Mouse (Mus musculus) forebrain, embryonic 15.5 days (tissue): ENCODE results near the gene Ehd1. TPM values are rescaled to one million over a fixed set of nuclear protein-coding genes. Genes with fewer than 3 reads are reported as not detected.

Experiments
- ATAC-seq: fragments of 200-750 bp; cut with Nextera tagmentation; replicated peaks from 2 replicates; pipeline ENCODE4 v1.8.0; 2017; ENCODE audit warnings: mild to moderate bottlenecking, moderate TSS enrichment, moderate library complexity
- H3K27ac ChIP-seq: fragments of 300-500 bp; sonication (generic); replicated peaks from 2 replicates; pipeline ENCODE4 v1.5.1; 2015; ENCODE audit warnings: mild to moderate bottlenecking, inconsistent platforms
- H3K27me3 ChIP-seq: fragments of 300-500 bp; sonication (generic); 2 replicates; pipeline ENCODE4 v1.6.1; 2015; ENCODE audit warnings: inconsistent platforms
- H3K36me3 ChIP-seq: fragments of 300-500 bp; sonication (generic); 2 replicates; pipeline ENCODE4 v1.6.1; 2015; ENCODE audit warnings: mild to moderate bottlenecking, inconsistent platforms
- H3K4me1 ChIP-seq: fragments of 300-500 bp; sonication (generic); 2 replicates; pipeline ENCODE4 v1.6.1; 2015; ENCODE audit warnings: inconsistent platforms
- H3K4me2 ChIP-seq: fragments of 300-500 bp; sonication (generic); replicated peaks from 2 replicates; pipeline ENCODE4 v1.6.1; 2015; ENCODE audit warnings: mild to moderate bottlenecking, inconsistent platforms
- H3K4me3 ChIP-seq: fragments of 300-500 bp; sonication (generic); 2 replicates; pipeline ENCODE4 v1.5.1; 2015; ENCODE audit warnings: mild to moderate bottlenecking, inconsistent platforms
- H3K9ac ChIP-seq: fragments of 300-500 bp; sonication (generic); replicated peaks from 2 replicates; pipeline ENCODE4 v1.6.1; 2015; ENCODE audit warnings: mild to moderate bottlenecking, inconsistent platforms
- H3K9me3 ChIP-seq: fragments of 300-500 bp; sonication (generic); 2 replicates; pipeline ENCODE4 v1.6.1; 2016; ENCODE audit warnings: inconsistent platforms
- WGBS: fragments of 180-500 bp; shearing (Covaris S2); methylation state at CpG from one replicate; pipeline ENCODE4 v1.1.7; 2015; ENCODE audit warnings: mixed read lengths; 5-methylcytosine and 5-hydroxymethylcytosine counted together
- polyA plus RNA-seq: library from polyadenylated mRNA; unstranded; fragments of >200 nt; fragmentation: Nextera tagmentation; extraction: Ambion mirVana; gene quantifications from 2 replicates; pipeline ENCODE4 v1.2.1, GENCODE M21; 2015

Gene Ehd1
- polyA plus RNA-seq, 1 experiment from 2014 or later: 88.1 TPM

DNA sequence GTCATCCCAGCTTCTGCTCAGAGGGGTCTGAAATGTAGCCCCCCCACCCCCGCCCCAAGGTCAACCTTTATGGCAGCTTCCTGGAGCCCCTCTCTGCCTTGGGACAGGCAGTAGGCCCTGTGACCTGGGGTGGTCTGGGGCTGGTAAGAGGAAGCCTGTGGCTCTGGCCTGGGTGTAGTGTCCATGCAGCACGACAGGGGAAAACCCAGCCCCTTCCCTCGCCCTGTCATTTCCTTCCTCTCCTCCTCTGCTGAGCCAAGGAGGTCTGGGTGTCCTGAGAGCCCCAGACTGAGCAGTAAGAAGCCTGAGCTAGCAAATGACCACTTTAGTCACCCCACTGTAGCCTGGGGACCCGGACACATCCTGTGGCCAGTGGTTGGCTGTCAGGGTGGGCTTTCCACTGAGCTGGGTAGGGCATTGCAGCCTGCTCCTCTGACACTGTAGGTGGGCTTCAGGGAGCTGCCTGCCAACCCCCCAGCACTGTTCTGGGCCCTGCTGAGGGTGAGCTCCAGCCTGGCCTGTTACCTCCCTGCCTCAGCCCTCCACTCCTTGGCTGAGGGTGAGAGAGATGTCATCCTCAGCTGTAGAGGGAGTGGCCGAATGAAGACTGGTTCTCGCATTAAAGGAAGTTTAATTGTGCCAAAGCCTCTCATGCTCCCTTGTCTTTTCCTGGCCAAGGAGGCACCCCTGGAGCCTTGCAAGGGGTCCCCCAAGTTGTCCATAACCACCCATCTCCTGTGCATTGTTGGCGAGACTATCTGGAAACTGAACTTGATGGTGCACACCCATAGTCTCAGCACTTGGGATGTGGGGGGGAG lies 23.1 kb downstream of the Ehd1 start:
- H3K36me3 ChIP-seq: peaks cover 43% of the 10 kb centered on the region
- no peak for ATAC-seq

DNA sequence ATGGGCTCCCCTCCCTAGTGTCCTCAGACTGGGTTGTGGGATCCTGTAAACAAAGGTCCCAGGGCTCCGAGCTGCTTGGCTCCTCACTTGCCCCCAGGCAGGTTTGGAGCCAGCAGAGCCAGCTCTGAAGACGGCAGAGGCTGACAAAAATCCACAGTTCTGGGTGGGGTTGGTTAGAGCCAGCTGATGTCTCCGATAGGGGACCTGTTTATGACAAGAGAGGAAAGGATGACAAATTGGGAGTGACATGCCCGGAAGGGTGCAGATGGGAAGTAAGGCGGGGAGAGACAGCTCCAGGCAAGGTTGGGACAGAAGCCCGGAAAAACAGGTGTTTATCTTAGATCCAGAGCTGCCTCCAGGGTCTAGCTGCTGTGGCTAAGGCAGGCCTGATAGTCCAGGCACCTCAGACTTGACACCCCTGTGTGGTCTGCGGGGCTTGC lies 23.9 kb downstream of the Ehd1 start:
- Histone ChIP-seq H3K27ac (no peak overlapping the region), H3K4me3 (no peak overlapping the region), H3K36me3 (peaks cover 36% of the 10 kb centered on the region), H3K27me3 (no peaks in the 10 kb centered on the region), H3K4me1 (no peaks in the 10 kb centered on the region), H3K4me2 (no peak overlapping the region), H3K9me3 (no peaks in the 10 kb centered on the region), H3K9ac (no peak overlapping the region)
- 75% methylated on average over 7 of the region's 7 CpGs for WGBS
- no peak for ATAC-seq

More for the DNA sequence above, 23.1 kb downstream of the Ehd1 start:
- H3K27me3 ChIP-seq: no peaks in the 10 kb centered on the region
- H3K27ac ChIP-seq: no peak overlapping the region
- H3K4me2 ChIP-seq: no peak overlapping the region
- no peaks in the 10 kb centered on the region for H3K9me3 ChIP-seq
- H3K4me1 ChIP-seq: no peaks in the 10 kb centered on the region
- H3K4me3 ChIP-seq: no peak overlapping the region
- no peak overlapping the region for H3K9ac ChIP-seq
- WGBS: 91% methylated on average over 7 of the region's 7 CpGs

DNA sequence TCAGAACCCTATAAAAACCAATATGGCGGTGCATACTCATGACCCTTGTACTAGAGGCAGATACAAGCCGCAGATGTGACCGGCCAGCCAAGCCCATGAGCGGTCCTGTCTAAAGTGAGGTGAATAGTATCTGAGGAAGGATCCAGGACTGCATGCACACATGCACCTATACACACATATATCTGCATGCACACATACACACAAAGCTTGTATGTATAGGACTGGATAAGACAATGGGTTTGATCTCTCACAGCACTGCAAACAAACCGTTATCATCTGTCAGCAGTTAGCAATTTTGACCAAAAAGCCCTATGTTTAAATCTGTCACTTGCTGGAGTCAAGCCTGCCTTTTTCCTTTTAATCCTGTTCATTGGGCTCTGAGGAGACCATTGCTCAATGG lies 25.6 kb downstream of the Ehd1 start:
- no peak overlapping the region for H3K4me3 ChIP-seq
- peaks cover 11% of the 10 kb centered on the region for H3K4me1 ChIP-seq
- no peaks in the 10 kb centered on the region for H3K27me3 ChIP-seq
- no peaks in the 10 kb centered on the region for H3K9me3 ChIP-seq
- H3K9ac ChIP-seq: no peak overlapping the region
- no peak for ATAC-seq
- WGBS: 89% methylated on average over 5 of the region's 5 CpGs
- H3K36me3 ChIP-seq: peaks cover 30% of the 10 kb centered on the region
- H3K4me2 ChIP-seq: no peak overlapping the region
- H3K27ac ChIP-seq: no peak overlapping the region

DNA sequence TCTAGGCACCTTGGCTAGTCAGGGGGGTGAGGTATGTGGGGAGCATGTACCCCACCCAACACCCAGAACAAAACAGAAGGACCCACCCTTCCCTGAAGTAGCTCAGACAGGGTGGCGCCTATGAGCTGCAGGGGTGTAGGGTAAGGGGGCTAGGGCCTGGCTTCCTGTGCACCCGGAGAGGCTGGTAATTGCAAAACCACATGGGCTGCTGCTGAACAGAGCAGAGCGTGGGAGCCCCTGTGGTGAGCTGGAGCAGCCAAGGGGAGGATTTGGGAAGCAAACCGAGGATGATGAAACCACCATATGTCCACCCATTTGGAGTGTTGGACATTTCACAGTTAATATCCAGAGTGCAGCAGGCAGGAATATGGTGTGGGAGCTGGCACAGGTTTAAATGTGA lies 26.0 kb downstream of the Ehd1 start:
- Histone ChIP-seq H3K4me1 (peaks cover 11% of the 10 kb centered on the region), H3K36me3 (peaks cover 26% of the 10 kb centered on the region), H3K9me3 (no peaks in the 10 kb centered on the region), H3K4me2 (no peak overlapping the region), H3K4me3 (no peak overlapping the region), H3K27me3 (no peaks in the 10 kb centered on the region), H3K9ac (no peak overlapping the region), H3K27ac (no peak overlapping the region)
- WGBS: 42% methylated on average over 4 of the region's 4 CpGs
- ATAC-seq: no peak

DNA sequence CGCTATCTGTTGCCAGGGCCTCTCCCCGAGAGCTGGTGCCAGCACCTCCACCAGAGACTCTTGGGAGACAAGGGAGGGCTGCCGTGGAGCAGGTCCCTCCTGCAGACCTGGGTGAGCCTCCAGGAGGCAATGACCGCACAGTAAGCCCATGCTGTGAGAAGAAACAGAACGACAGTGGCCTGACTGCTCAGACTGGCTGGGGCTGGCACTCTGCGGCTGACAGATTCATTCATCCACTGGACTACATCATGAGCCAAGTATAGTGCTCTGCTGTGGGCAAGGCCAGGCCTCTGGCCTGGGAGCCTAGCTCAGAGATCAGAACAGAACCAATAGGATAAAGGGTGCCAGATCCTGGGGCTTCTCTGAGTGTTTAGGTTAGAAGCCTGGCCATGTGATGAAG lies 27.3 kb downstream of the Ehd1 start:
- Histone ChIP-seq H3K4me3 (no peak overlapping the region), H3K27me3 (no peaks in the 10 kb centered on the region), H3K9me3 (no peaks in the 10 kb centered on the region), H3K36me3 (peaks cover 14% of the 10 kb centered on the region), H3K4me2 (no peak overlapping the region), H3K4me1 (peaks cover 11% of the 10 kb centered on the region), H3K9ac (no peak overlapping the region), H3K27ac (no peak overlapping the region)
- no peak for ATAC-seq
- WGBS: 82% methylated on average over 6 of the region's 6 CpGs

DNA sequence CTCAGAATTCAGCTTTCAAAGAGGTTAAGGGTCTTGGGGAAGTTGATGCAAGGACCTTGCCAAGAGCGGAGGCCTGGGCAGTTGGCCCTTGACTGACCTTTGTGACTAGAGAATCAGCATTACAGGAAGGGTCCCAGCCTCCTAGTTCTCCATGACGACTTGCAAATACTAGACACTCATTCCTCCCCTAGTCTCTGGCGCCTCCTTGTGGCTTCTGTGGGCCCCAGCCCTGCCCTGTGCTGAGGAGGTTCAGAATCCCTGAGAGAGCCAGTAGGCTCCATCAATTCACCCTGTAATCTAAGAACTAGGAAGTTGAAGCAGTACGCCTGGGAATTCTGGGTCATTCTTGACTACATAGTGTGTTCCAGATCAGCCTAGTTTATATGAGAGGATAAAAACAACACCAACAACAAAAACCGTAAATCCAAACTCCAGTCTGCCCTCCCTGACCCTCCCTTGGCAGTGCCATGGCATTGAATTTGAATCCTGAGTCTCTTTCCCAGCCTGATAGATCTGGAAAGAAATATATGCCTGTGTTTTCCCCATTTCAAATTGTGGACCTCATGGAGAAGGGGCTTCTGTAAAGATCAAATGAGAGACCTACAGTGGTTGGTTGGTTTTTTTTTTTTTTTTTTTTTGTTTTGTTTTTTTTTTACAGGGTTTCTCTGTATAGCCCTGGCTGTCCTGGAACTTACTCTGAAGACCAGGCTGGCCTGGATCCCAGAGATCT lies 28.4 kb downstream of the Ehd1 start:
- Histone ChIP-seq H3K9me3 (no peaks in the 10 kb centered on the region), H3K9ac (no peak overlapping the region), H3K4me1 (peaks cover 11% of the 10 kb centered on the region), H3K4me3 (no peak overlapping the region), H3K4me2 (no peak overlapping the region), H3K27me3 (no peaks in the 10 kb centered on the region), H3K27ac (no peak overlapping the region), H3K36me3 (0 out of 2 replicates have a peak, but pooled peaks cover 7% of the 10 kb centered on the region)
- 0 out of 2 replicates have a peak, but pooled peaks have one; percentile 30 for ATAC-seq
- 31% methylated on average over 5 of the region's 5 CpGs for WGBS

GRCm38 (mm10) chr19:6305517-6306115 lies 29.1 kb downstream of the Ehd1 start:
- ATAC-seq: no peak
- Histone ChIP-seq H3K27me3 (no peaks in the 10 kb centered on the region), H3K4me3 (peak overlapping the region; percentile 53), H3K9me3 (no peaks in the 10 kb centered on the region), H3K4me2 (peak overlapping the region; percentile 67), H3K4me1 (peaks cover 11% of the 10 kb centered on the region), H3K9ac (no peak overlapping the region), H3K36me3 (0 out of 2 replicates have a peak, but pooled peaks cover 4% of the 10 kb centered on the region), H3K27ac (no peak overlapping the region)
- WGBS: 59% methylated on average over 8 of the region's 8 CpGs

DNA sequence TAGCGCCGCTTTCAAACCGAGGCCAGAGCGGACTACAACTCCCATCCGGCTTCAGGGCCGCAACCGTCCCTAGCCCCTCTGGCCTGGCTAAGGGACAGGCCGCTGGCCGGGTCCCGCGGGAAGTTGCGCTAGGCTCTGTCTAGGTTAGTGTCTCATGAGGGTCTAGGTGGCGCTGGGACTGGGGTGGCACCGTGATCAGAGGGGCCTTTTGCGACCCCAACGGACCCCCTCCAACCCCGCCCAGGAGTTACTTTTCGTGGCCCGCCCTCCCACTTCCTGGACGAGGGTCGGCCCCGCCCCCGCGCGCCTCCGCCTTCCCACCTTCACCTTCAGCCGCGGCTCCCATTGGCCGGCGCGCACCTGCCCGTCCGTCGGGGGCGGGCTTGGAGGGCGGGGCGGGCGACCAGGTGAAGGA lies 29.6 kb downstream of the Ehd1 start, which contains the start of gene Cdc42bpg:
Gene Cdc42bpg, plus strand, starts transcription at position 320 of the 415 bp plus-strand sequence.
- H3K27ac ChIP-seq: peak within 1 kb of the TSS; percentile 38; the same call in 1 of the 2 replicates
- H3K9me3 ChIP-seq: no peaks in the 10 kb centered on the region
- peak; percentile 72 for ATAC-seq

DNA sequence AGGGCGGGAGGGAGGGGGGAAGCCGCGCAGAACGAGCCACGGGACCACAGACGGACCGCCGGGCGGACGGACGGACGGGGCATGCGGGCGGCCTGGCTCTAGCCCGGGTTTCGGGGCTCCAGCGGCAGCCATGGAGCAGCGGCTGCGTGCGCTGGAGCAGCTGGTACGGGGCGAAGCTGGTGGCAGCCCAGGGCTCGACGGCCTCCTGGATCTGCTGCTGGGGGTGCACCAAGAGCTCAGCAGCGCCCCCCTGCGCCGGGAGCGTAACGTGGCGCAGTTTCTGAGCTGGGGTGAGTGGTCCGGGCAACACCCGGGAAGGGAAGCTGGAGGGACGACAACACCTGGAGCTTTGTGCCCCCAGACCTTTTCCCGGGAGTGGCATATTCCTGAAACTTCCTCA lies 30.1 kb downstream of the Ehd1 start:
- Histone ChIP-seq H3K4me2 (peak overlapping the region; percentile 67), H3K4me1 (peaks cover 11% of the 10 kb centered on the region), H3K36me3 (no peaks in the 10 kb centered on the region), H3K27me3 (no peaks in the 10 kb centered on the region), H3K4me3 (peak overlapping the region; percentile 53), H3K9me3 (no peaks in the 10 kb centered on the region), H3K27ac (no peak overlapping the region), H3K9ac (peak overlapping the region; percentile 50)
- WGBS: 0% methylated on average over 32 of the region's 34 CpGs
- peak; percentile 53; the same call in 1 of the 2 replicates for ATAC-seq

More for the DNA sequence above, 29.6 kb downstream of the Ehd1 start, which contains the start of gene Cdc42bpg:
- peak within 1 kb of the TSS; percentile 53 for H3K4me3 ChIP-seq
- H3K36me3 ChIP-seq: no peaks in the 10 kb centered on the region
- no peaks in the 10 kb centered on the region for H3K27me3 ChIP-seq
- peak within 1 kb of the TSS; percentile 50 for H3K9ac ChIP-seq
- under 1% methylated on average over 30 of the region's 38 CpGs for WGBS
- H3K4me2 ChIP-seq: peak within 1 kb of the TSS; percentile 67
- H3K4me1 ChIP-seq: peaks cover 11% of the 10 kb centered on the region

DNA sequence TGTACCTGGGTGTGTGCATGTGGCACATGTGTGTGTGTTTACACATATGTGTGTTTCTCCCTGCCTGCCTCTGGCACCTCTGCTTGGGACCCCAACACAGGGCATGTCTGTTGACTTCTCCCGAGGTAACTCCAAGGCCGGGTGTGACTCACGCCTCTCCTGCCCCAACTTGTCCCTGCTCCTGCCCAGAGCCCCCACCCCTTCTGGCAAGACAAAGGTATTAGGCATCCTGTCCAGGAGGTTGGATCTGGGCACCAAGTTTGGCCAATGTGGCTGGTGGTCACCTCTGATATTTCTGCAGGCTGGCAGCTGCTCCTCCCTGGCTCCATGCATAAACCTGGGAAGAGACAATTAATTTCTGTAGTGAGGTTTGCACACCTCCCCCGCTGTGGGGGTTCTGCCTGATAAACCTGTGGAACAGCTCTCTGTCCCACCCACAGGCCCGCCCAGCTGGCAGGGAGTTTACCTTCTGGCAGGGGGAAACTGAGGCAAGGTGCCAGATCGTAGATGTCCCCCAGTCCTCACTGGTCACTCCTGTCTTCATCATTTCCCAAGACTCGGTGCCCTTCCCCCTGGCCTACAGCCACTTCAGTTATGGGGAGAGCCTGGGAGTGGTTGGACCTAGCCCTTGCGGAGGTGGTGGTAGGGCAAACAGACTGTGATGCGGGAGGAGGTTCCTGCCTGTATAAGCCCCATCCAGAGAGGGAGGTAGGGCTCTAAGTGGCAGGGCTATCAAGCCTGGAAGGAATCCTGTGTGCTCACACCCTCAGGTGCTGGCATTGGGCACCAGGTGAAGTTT lies 31.4 kb downstream of the Ehd1 start:
- ATAC-seq: no peak
- 84% methylated on average over 9 of the region's 9 CpGs for WGBS
- Histone ChIP-seq H3K4me2 (no peak overlapping the region), H3K9me3 (no peaks in the 10 kb centered on the region), H3K36me3 (no peaks in the 10 kb centered on the region), H3K4me1 (peaks cover 11% of the 10 kb centered on the region), H3K4me3 (no peak overlapping the region), H3K27ac (no peak overlapping the region), H3K27me3 (no peaks in the 10 kb centered on the region), H3K9ac (no peak overlapping the region)

DNA sequence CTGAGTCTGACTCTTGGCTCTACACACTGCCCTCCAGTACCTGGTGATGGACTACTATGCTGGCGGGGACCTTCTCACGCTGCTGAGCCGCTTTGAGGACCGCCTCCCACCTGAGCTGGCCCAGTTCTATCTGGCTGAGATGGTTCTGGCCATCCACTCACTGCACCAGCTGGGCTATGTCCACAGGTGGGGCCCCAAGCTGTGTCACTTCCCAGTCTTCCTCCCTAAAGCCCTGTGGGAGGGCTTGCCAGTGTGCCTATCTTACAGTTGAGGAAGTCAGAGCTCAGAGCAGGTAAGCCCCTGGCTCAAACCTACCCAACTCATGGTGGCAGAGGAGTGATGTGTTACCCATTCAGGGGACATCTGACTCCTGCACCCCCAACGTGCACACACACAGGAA lies 33.7 kb downstream of the Ehd1 start:
- ATAC-seq: no peak
- Histone ChIP-seq H3K36me3 (no peaks in the 10 kb centered on the region), H3K9ac (no peak overlapping the region), H3K4me3 (no peak overlapping the region), H3K9me3 (no peaks in the 10 kb centered on the region), H3K27me3 (no peaks in the 10 kb centered on the region), H3K27ac (no peak overlapping the region), H3K4me1 (peaks cover 11% of the 10 kb centered on the region), H3K4me2 (no peak overlapping the region)
- 90% methylated on average over 5 of the region's 5 CpGs for WGBS
